Mouse (Mus musculus) ES-E14 (cell line): ENCODE results near the gene Sox2. TPM values are rescaled to one million over a fixed set of nuclear protein-coding genes. Genes with fewer than 3 reads are reported as not detected.
A peak's percentile ranks its signal among the peaks of the same experiment; 100 is the strongest.

Experiments used
- DNase-seq: peaks from one replicate; pipeline ENCODE4 v3.0.0-alpha.2; 2013; ENCODE audit warnings: low read depth, low spot score
- H3K27ac ChIP-seq: 2 replicates; pipeline ENCODE4 v1.5.1; 2012; ENCODE audit warnings: low read depth, mild to moderate bottlenecking, low read length, moderate library complexity, mixed read lengths; ENCODE audit not compliant: poor library complexity, insufficient read depth, severe bottlenecking
- H3K36me3 ChIP-seq: 2 replicates; pipeline ENCODE4 v1.6.1; 2012; ENCODE audit warnings: mild to moderate bottlenecking, low read length, moderate library complexity, mixed read lengths; ENCODE audit not compliant: control insufficient read depth, poor library complexity, insufficient read depth, severe bottlenecking
- H3K4me1 ChIP-seq, 2 experiments: fragments of 150-350 bp in 1 of 2; sonication (generic) in 1 of 2; 2 replicates each; pipeline ENCODE4 v1.6.1; 2012; ENCODE audit warnings: low read length in 2 of 2, mild to moderate bottlenecking in 1 of 2, mixed read lengths in 1 of 2; ENCODE audit not compliant: control insufficient read depth in 2 of 2, insufficient read depth in 2 of 2, poor library complexity in 1 of 2
- H3K4me3 ChIP-seq, 2 experiments: fragments of 150-350 bp in 1 of 2; sonication (generic) in 1 of 2; 2 replicates each; pipeline ENCODE4 v1.5.1; 2012; ENCODE audit warnings: low read length in 2 of 2, low read depth in 1 of 2, mild to moderate bottlenecking in 1 of 2, mixed read lengths in 1 of 2; ENCODE audit not compliant: insufficient read depth in 1 of 2, poor library complexity in 1 of 2, severe bottlenecking in 1 of 2
- H3K9ac ChIP-seq: 2 replicates; pipeline ENCODE4 v1.6.1; 2012; ENCODE audit warnings: low read depth, mild to moderate bottlenecking, low read length, mixed read lengths; ENCODE audit not compliant: poor library complexity, insufficient read depth, severe bottlenecking
- H3K9me3 ChIP-seq: fragments of 150-350 bp; sonication (generic); 2 replicates; pipeline ENCODE4 v1.6.1; 2012; ENCODE audit warnings: low read depth, mild to moderate bottlenecking, low read length; ENCODE audit not compliant: control insufficient read depth, insufficient read depth
- CHD2 ChIP-seq: IDR thresholded peaks from 2 replicates; pipeline ENCODE4 v1.6.1; 2014; ENCODE audit warnings: mild to moderate bottlenecking, low read depth, low read length, inconsistent platforms
- HCFC1 ChIP-seq: IDR thresholded peaks from 2 replicates; pipeline ENCODE4 v1.6.1; 2012; ENCODE audit warnings: low read length, inconsistent platforms, borderline replicate concordance; ENCODE audit not compliant: insufficient read depth
- MAFK ChIP-seq: IDR thresholded peaks from 2 replicates; pipeline ENCODE4 v1.6.1; 2014; ENCODE audit warnings: mild to moderate bottlenecking, low read depth, low read length, inconsistent platforms; ENCODE audit not compliant: insufficient read depth
- ZC3H11A ChIP-seq: IDR thresholded peaks from 2 replicates; pipeline ENCODE4 v1.6.1; 2012; ENCODE audit warnings: low read depth, mild to moderate bottlenecking, inconsistent platforms, low read length, borderline replicate concordance
- ZNF384 ChIP-seq: IDR thresholded peaks from 2 replicates; pipeline ENCODE4 v1.6.1; 2012; ENCODE audit warnings: low read depth, low read length, inconsistent platforms
- in situ Hi-C, 2 experiments: fragments of 600-800 bp; cut with MboI; formaldehyde crosslinking; loops; one replicate each; pipeline ENCODE4 v1.15.1; 2025; ENCODE audit warnings: low sequenced_read_pairs in 2 of 2, inconsistent platforms in 1 of 2; ENCODE audit not compliant: unreplicated experiment in 2 of 2
- total RNA-seq: library from RNA; depleted of rRNA; stranded (reverse); fragments of 300-350 nt; gene quantifications from 2 replicates; pipeline ENCODE4 v1.2.3, GENCODE M21; 2012

Sox2 gene
- total RNA-seq, 1 experiment: 179 TPM

DNA sequence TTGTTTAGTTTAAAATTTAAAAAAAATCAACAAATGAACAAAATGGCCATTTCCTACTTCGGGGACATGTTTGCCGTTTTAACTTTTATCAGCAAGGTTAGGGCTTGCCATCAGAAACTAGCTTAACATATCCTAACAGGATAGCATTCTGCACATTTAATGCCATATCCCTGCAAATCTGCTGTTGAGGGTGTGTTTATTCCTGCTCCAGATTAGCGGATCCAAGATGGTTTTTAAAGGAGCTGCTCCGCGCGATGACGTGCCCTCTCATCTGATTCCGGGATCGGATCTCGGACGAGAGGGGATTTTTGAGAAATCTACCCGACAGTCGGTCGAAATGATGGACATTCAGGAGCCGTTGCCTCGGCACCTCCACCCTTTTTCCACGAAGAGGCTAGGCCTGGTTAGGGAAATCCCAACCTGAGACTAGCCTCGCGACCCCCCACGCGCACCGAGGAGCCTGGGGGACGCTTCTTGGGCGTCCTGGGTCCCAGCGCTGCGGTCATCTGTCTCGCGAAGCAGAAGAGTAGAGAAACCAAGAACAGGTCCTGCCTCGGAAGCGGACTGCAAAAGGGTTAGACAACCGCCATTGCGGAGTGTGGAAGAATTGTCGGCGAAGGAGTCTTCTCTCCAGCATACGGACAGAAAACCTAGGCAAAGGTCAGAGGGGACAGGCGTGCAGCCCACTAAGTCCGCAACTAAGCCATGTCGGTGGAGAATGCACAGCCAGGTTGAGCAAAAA is 8.3 kb upstream of the Sox2 start:
- Histone ChIP-seq H3K4me1 (peaks cover 9% of the 10 kb centered on the region in 2 experiments), H3K9ac (peak overlapping the region; percentile 73), H3K27ac (no peak overlapping the region), H3K36me3 (no peaks in the 10 kb centered on the region), H3K4me3 (peak overlapping the region; percentile 56 to 75), H3K9me3 (no peaks in the 10 kb centered on the region)
- DNase-seq: no peak
- no peak for TF ChIP-seq MAFK
- no peak for TF ChIP-seq HCFC1
- TF ChIP-seq CHD2: no peak
- TF ChIP-seq ZC3H11A: no peak
- no peak for TF ChIP-seq ZNF384
- in situ Hi-C loops: no loop called here

DNA sequence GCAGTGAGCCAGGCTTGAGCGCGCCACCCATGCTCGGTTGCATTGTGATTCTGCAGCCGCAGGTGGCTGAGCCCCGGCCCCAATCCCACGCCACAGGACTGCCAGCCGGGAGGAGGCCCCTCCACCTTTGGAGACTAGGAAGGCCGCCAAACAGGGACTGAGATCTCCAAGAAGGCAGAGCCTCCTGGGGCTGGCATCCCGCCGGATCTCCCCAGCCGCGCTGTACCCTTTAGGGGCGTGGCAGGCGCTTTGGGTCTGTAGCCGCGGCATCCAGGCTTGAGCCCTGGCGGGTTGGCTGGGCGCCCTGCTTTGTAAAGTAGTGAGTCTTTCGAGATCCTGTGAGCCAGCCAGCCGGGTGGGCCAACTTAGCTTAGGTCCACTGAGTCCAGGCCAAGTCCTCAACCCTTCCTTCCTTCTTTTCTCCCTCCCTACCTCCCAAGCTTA is 7.7 kb upstream of the Sox2 start:
- Histone ChIP-seq H3K9me3 (no peaks in the 10 kb centered on the region), H3K27ac (no peak overlapping the region), H3K9ac (peak overlapping the region; percentile 73), H3K4me3 (peak overlapping the region; percentile 56 to 75), H3K4me1 (peaks cover 9 to 11% of the 10 kb centered on the region in 2 experiments), H3K36me3 (no peaks in the 10 kb centered on the region)
- no peak for DNase-seq
- TF ChIP-seq MAFK: no peak
- TF ChIP-seq ZC3H11A: no peak
- in situ Hi-C loops: no loop called here

DNA sequence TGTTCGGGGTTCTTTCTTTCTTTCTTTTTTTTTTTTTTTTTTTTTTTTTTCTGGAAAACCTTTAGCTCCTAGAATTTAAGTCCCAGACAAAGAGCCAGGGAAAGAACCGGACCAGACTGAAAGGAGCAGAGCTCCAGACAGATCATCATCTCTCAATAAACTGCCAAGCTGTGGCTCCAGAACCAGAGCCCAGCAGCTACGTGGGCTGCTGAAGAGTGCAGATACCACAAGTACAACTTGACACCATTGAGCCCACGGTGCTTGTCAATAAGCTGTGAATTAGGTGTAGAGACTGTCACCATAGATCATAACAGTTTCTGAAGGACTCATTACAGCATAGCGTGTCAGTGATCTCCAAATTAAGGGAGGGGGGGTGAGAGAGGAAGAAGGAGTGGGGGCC is 7.1 kb upstream of the Sox2 start:
- in situ Hi-C loops: no loop called here
- TF ChIP-seq HCFC1: no peak
- 0 out of 2 replicates have a peak, but pooled peaks have one; percentile 37 for TF ChIP-seq ZNF384
- H3K4me3 ChIP-seq: peak overlapping the region in 1 of 2 experiments; percentile 75; a peak in 2 of 4 replicates
- no peaks in the 10 kb centered on the region for H3K9me3 ChIP-seq
- H3K9ac ChIP-seq: no peak overlapping the region
- no peaks in the 10 kb centered on the region for H3K36me3 ChIP-seq
- H3K27ac ChIP-seq: no peak overlapping the region
- DNase-seq: no peak
- peaks cover 9 to 11% of the 10 kb centered on the region in 2 experiments for H3K4me1 ChIP-seq

DNA sequence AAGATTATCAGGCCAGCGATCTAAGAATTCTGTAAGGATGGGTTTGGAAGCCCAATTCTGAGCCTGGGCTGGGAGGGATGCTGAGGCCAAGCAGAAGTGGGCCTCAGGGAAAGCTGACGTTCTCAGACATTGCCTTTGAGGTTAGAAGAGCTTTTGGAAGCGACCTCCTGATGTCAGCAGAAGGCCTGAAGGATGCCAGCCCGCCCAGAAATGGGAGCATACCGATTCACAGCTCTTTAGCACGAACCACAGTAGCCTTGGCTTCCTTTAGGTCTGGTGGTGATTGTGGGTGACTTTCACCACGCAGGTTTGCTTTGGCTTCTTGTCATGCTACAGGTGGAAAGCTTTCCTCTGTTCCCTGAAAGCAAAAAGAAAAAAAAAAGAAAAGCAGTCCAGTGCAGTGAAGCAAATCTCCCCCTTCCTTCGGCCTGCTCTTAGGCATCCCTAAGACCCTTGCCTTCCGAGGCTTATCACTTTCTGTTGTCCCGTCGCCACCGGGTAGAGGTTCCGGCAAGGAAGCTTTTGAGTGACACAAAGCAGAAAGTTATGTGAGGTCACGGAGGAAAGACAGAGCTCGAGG is 6.6 kb upstream of the Sox2 start:
- H3K9ac ChIP-seq: no peak overlapping the region; the same call in 1 of the 2 replicates
- no peak for DNase-seq
- no peaks in the 10 kb centered on the region for H3K36me3 ChIP-seq
- H3K4me3 ChIP-seq: no peak overlapping the region
- no peak overlapping the region for H3K27ac ChIP-seq
- TF ChIP-seq CHD2: no peak
- TF ChIP-seq HCFC1: no peak
- TF ChIP-seq MAFK: no peak
- no peak for TF ChIP-seq ZNF384
- TF ChIP-seq ZC3H11A: no peak
- in situ Hi-C loops: no loop called here
- no peaks in the 10 kb centered on the region for H3K9me3 ChIP-seq
- peaks cover 7 to 11% of the 10 kb centered on the region in 2 experiments for H3K4me1 ChIP-seq
